ENCODE assay signal across 23 mouse cellular contexts in genomic region chr12:72682511-72683282, GRCm38 (mm10). TPM values are rescaled to one million over a fixed set of nuclear protein-coding genes. Genes with fewer than 3 reads are reported as not detected.
DNase-seq lines count a peak whose midpoint lies in the region; ATAC-seq and TF ChIP-seq lines count a peak whose summit lies in the region.
"Had no signal": no experiment of that assay in that cellular context is flagged by ENCODE, and none has a peak within 500 bp of the region (broad histone marks: within the 10 kb centered on the region; RNA-seq: fewer than 3 reads in every experiment).

No protein-coding gene starts in this region.

- WGBS in heart, embryonic 16.5 days = 32% methylated on average over 8 of the region's 8 CpGs

- TF ChIP-seq EP300 in ES-Bruce4 (IDR thresholded peaks at IDR 0.05; ENCODE audit: insufficient read depth, low read depth, low read length) = no peak

- TF ChIP-seq POLR2A in ES-Bruce4 (IDR thresholded peaks at IDR 0.05; ENCODE audit: insufficient read depth, low read length) = no peak

- H3K9me3 ChIP-seq in ES-Bruce4 (replicated peaks; ENCODE audit: control insufficient read depth, insufficient read depth, low read length, poor library complexity, severe bottlenecking) = peaks cover 19% of the 10 kb centered on the region
- H3K9me3 ChIP-seq in heart, embryonic 16.5 days (replicated peaks; ENCODE audit: control insufficient read depth, low read length) = no peaks in the 10 kb centered on the region
- H3K9me3 ChIP-seq: hindbrain, embryonic 13.5 days; stomach, embryonic 15.5 days had no signal

- H3K4me2 ChIP-seq in heart, embryonic 16.5 days (ENCODE audit: low read depth, low read length) = no peak overlapping the region
- H3K4me2 ChIP-seq: hindbrain, embryonic 13.5 days; stomach, embryonic 15.5 days had no signal

- no peak overlapping the region for H3K4me3 ChIP-seq in ES-Bruce4 (ENCODE audit: low read depth, low read length)
- no peak overlapping the region for H3K4me3 ChIP-seq in heart, embryonic 16.5 days (ENCODE audit: low read length)
- H3K4me3 ChIP-seq: gastrocnemius, adult 2 months; hindbrain, embryonic 13.5 days; stomach, embryonic 15.5 days had no signal

- no peaks in the 10 kb centered on the region for H3K36me3 ChIP-seq in ES-Bruce4 (ENCODE audit: control insufficient read depth, insufficient read depth, low read length, poor library complexity, severe bottlenecking)
- H3K36me3 ChIP-seq in heart, embryonic 16.5 days (ENCODE audit: control insufficient read depth, insufficient read depth) = no peaks in the 10 kb centered on the region
- H3K36me3 ChIP-seq: hindbrain, embryonic 13.5 days; stomach, embryonic 15.5 days had no signal

- no peak for ATAC-seq in heart, embryonic 16.5 days (replicated peaks; ENCODE audit: extremely low read depth, insufficient read depth, low FRiP score)
- ATAC-seq in megakaryocyte-erythroid progenitor cell, adult 5-6 weeks (replicated peaks; ENCODE audit: low FRiP score, low TSS enrichment, poor library complexity, severe bottlenecking) = peak; percentile 75
- ATAC-seq: forebrain, embryonic 14.5 days; lung, postnatal 0 days had no signal

- H3K27ac ChIP-seq in ES-Bruce4 (ENCODE audit: insufficient read depth, low read length) = peak overlapping the region; percentile 77
- H3K27ac ChIP-seq in heart, embryonic 16.5 days (ENCODE audit: low read length) = peak overlapping the region; percentile 54
- H3K27ac ChIP-seq: gastrocnemius, adult 2 months; hindbrain, embryonic 13.5 days; stomach, embryonic 15.5 days had no signal

- H3K9ac ChIP-seq in ES-Bruce4 (ENCODE audit: low read depth, poor library complexity, severe bottlenecking) = no peak overlapping the region
- no peak overlapping the region for H3K9ac ChIP-seq in heart, embryonic 16.5 days (ENCODE audit: low read length)
- H3K9ac ChIP-seq: hindbrain, embryonic 13.5 days; stomach, embryonic 15.5 days had no signal

- DNase-seq in heart, adult 11 months = peak; percentile 89
- DNase-seq in heart, postnatal 4 days = no peak
- no peak for DNase-seq in layer of hippocampus, adult 11-12 months (ENCODE audit: low spot score)
- DNase-seq in gastrocnemius, postnatal 25 days = no peak
- no peak for DNase-seq in thymus, postnatal 25 days
- DNase-seq: B cell, adult 2 months; cerebellum, adult 11 months; gastrocnemius, adult 2 months; kidney, adult 11 months; kidney, postnatal 25 days; midbrain, embryonic 14.5 days had no signal

- H3K27me3 ChIP-seq in ES-Bruce4 (ENCODE audit: control insufficient read depth, insufficient read depth, low read length, poor library complexity, severe bottlenecking) = no peaks in the 10 kb centered on the region
- no peaks in the 10 kb centered on the region for H3K27me3 ChIP-seq in heart, embryonic 16.5 days (ENCODE audit: control insufficient read depth, insufficient read depth, low read length)
- H3K27me3 ChIP-seq: hindbrain, embryonic 13.5 days; stomach, embryonic 15.5 days had no signal

- no peaks in the 10 kb centered on the region for H3K4me1 ChIP-seq in ES-Bruce4 (ENCODE audit: control insufficient read depth, insufficient read depth, low read length)
- H3K4me1 ChIP-seq in heart, embryonic 16.5 days (ENCODE audit: control insufficient read depth, insufficient read depth, low read length) = peaks cover 11% of the 10 kb centered on the region
- H3K4me1 ChIP-seq: hindbrain, embryonic 13.5 days; stomach, embryonic 15.5 days had no signal

- no peak for TF ChIP-seq CTCF in ES-Bruce4 (IDR thresholded peaks at IDR 0.05; ENCODE audit: low read depth, low read length)

RNA-seq across cellular contexts. Expression of gene Dhrs7, which starts 18.0 kb away (rescaled TPM):
- total RNA-seq in heart, postnatal 4 days (2021) = 100 to 1,000 TPM in 1 of 2 experiments, 10 to 100 TPM in 1; 79.2 to 105 TPM
- 38.0 and 42.7 TPM in 2 replicates for polyA plus RNA-seq in ES-Bruce4 (2011; ENCODE audit: insufficient read depth, insufficient read length, low read depth, missing spikeins)
- polyA plus RNA-seq in heart, embryonic 16.5 days (2015; fragmentation: Nextera tagmentation; extraction: Ambion mirVana) = 89.5 and 101 TPM in 2 replicates
- total RNA-seq in megakaryocyte-erythroid progenitor cell, adult 5-6 weeks (2014; fragmentation: Nextera tagmentation) = 1.4 and 1.6 TPM in 2 replicates
- total RNA-seq in megakaryocyte-erythroid progenitor cell, adult 5-6 weeks (2017) = 3.1 and 10.7 TPM in 2 replicates
- 10 to 100 TPM; 17.3 to 26.6 TPM for total RNA-seq in gastrocnemius, postnatal 25 days (2021)

RNA-seq across cellular contexts. Expression of gene Gm4756, which starts 33.2 kb away (rescaled TPM):
- total RNA-seq in heart, postnatal 4 days (2021) = not detected
- 5.1 and 10.6 TPM in 2 replicates for polyA plus RNA-seq in ES-Bruce4 (2011; ENCODE audit: insufficient read depth, insufficient read length, low read depth, missing spikeins)
- polyA plus RNA-seq in heart, embryonic 16.5 days (2015; fragmentation: Nextera tagmentation; extraction: Ambion mirVana) = not detected in 2 replicates
- not detected in 2 replicates for total RNA-seq in megakaryocyte-erythroid progenitor cell, adult 5-6 weeks (2014; fragmentation: Nextera tagmentation)
- not detected in 2 replicates for total RNA-seq in megakaryocyte-erythroid progenitor cell, adult 5-6 weeks (2017)
- total RNA-seq in gastrocnemius, postnatal 25 days (2021) = not detected
- total RNA-seq: adrenal gland, postnatal 4 days; gastrocnemius, adult 2 months; layer of hippocampus, postnatal 25 days had no signal
- polyA plus RNA-seq: forebrain, embryonic 14.5 days; hindbrain, embryonic 13.5 days; limb, embryonic 11.5 days; lung, postnatal 0 days; midbrain, embryonic 14.5 days; neural tube, embryonic 11.5 days; small intestine, adult 2 months; stomach, embryonic 15.5 days had no signal
